Mouse (Mus musculus): ENCODE results near the gene Olfr1281. TPM values are rescaled to one million over a fixed set of nuclear protein-coding genes. Genes with fewer than 3 reads are reported as not detected.
"Not testable (repeated sequence)": the region's sequence is repeated elsewhere in the genome, so short reads cannot be mapped to it uniquely, and the experiment has no call there.

The Olfr1281 gene
- polyA plus RNA-seq (2015; fragmentation: Nextera tagmentation; extraction: Ambion mirVana): not detected in 2 replicates

- no peak within 1 kb of the TSS for H3K27ac ChIP-seq (ENCODE audit: low read depth, low read length)
- no peaks in the 10 kb centered on the region for H3K9me3 ChIP-seq (ENCODE audit: control insufficient read depth, low read length)
- WGBS: 77% methylated on average over 2 of the region's 2 CpGs
- no peaks in the 10 kb centered on the region for H3K36me3 ChIP-seq (ENCODE audit: control insufficient read depth, insufficient read depth, low read length)
- H3K4me2 ChIP-seq (ENCODE audit: low read length): no peak within 1 kb of the TSS
- H3K4me3 ChIP-seq (ENCODE audit: low read length): no peak within 1 kb of the TSS
- no peaks in the 10 kb centered on the region for H3K27me3 ChIP-seq (replicated peaks; ENCODE audit: control insufficient read depth, insufficient read depth, low read length)
- no peaks in the 10 kb centered on the region for H3K4me1 ChIP-seq (ENCODE audit: control insufficient read depth, insufficient read depth, low read depth, low read length)
- no peak for ATAC-seq
- no peak within 1 kb of the TSS for H3K9ac ChIP-seq (ENCODE audit: low read depth, low read length)
These were observed at the start of gene Olfr1281 for GRCm38 (mm10) chr2:111326220-111326619. Gene Olfr1281, plus strand, starts transcription at chr2:111326520.

DNA sequence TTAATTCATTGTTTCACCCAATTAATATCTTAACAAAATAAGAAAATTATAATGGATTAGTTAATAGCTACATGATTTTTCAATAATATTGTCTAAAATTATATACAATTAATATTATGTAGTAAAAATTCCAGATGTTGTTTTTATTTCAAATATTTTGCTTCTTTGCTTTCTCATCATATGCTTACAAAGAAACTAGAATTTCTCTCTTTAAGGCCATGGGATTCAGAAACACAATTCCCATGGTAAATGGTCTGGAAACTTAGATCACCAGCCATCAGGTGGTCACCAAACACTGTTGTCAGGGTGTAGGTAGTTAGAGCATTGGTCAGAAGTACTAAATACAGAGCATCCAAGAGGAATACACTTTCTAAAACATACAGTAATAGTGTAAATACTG, 36.5 kb upstream of the Olfr1281 start, which contains the start of gene Olfr1278:
Gene Olfr1278, plus strand, starts transcription at position 301 of the 400 bp plus-strand sequence.
- Histone ChIP-seq H3K27me3 (replicated peaks; ENCODE audit: control insufficient read depth, insufficient read depth, low read length) (no peaks in the 10 kb centered on the region), H3K4me2 (ENCODE audit: low read length) (no peak within 1 kb of the TSS), H3K9ac (ENCODE audit: low read depth, low read length) (no peak within 1 kb of the TSS), H3K4me3 (ENCODE audit: low read length) (no peak within 1 kb of the TSS), H3K36me3 (ENCODE audit: control insufficient read depth, insufficient read depth, low read length) (no peaks in the 10 kb centered on the region), H3K9me3 (ENCODE audit: control insufficient read depth, low read length) (no peaks in the 10 kb centered on the region), H3K4me1 (ENCODE audit: control insufficient read depth, insufficient read depth, low read depth, low read length) (no peaks in the 10 kb centered on the region), H3K27ac (ENCODE audit: low read depth, low read length) (no peak within 1 kb of the TSS)
- ATAC-seq: no peak

DNA sequence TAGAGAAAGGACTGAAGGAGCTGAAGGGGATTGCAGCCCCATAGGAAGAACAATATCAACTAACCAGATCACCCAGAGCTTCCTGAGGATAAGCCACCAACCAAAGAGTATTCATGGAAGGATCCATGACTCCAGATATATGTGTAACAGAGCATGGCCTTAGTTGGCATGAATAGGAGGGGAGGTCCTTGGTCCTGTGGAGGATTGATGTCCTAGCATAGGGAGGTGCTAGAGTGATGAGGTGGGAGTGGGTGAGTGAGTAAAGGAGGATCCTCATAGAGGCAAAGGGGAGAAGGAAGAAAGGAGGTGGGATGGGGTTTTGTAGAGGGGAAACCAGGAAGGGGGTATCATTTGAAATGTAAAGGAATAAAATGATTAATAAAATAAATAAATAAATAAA, 27.8 kb upstream of the Olfr1281 start:
- H3K4me3 ChIP-seq (ENCODE audit: low read length): no peak overlapping the region
- H3K27me3 ChIP-seq (replicated peaks; ENCODE audit: control insufficient read depth, insufficient read depth, low read length): no peaks in the 10 kb centered on the region
- no peaks in the 10 kb centered on the region for H3K9me3 ChIP-seq (ENCODE audit: control insufficient read depth, low read length)
- no peaks in the 10 kb centered on the region for H3K4me1 ChIP-seq (ENCODE audit: control insufficient read depth, insufficient read depth, low read depth, low read length)
- ATAC-seq: no peak
- H3K4me2 ChIP-seq (ENCODE audit: low read length): no peak overlapping the region
- H3K9ac ChIP-seq (ENCODE audit: low read depth, low read length): no peak overlapping the region
- H3K27ac ChIP-seq (ENCODE audit: low read depth, low read length): no peak overlapping the region
- no peaks in the 10 kb centered on the region for H3K36me3 ChIP-seq (ENCODE audit: control insufficient read depth, insufficient read depth, low read length)

- H3K27ac ChIP-seq (ENCODE audit: low read depth, low read length): no peak within 1 kb of the TSS
- no peaks in the 10 kb centered on the region for H3K36me3 ChIP-seq (ENCODE audit: control insufficient read depth, insufficient read depth, low read length)
- no peak within 1 kb of the TSS for H3K4me2 ChIP-seq (ENCODE audit: low read length)
- ATAC-seq: no peak
- no peaks in the 10 kb centered on the region for H3K9me3 ChIP-seq (ENCODE audit: control insufficient read depth, low read length)
- H3K4me1 ChIP-seq (ENCODE audit: control insufficient read depth, insufficient read depth, low read depth, low read length): no peaks in the 10 kb centered on the region
- no peak within 1 kb of the TSS for H3K9ac ChIP-seq (ENCODE audit: low read depth, low read length)
- H3K4me3 ChIP-seq (ENCODE audit: low read length): no peak within 1 kb of the TSS
- no peaks in the 10 kb centered on the region for H3K27me3 ChIP-seq (replicated peaks; ENCODE audit: control insufficient read depth, insufficient read depth, low read length)
These were observed 25.9 kb upstream of the Olfr1281 start, which contains the start of gene Olfr1279 for GRCm38 (mm10) chr2:111300374-111300773. Gene Olfr1279, plus strand, starts transcription at chr2:111300635.

DNA sequence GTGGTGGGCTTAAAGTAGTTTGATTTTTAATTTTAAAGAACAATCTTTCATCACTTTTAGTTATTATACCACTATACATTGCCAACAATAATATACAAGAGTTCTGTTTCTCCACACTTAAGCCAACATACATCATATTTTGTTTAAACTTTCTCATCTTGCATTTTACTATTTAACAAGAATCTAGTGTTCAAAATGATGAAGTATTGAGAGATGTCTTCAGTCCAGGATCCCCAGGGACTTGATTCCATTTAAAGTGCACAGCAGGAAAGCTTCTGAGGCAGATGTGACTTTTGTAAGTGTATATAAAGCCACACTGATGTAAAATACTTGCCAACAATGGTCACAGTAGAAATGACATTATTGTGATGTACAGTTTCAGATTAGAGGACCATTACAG, 12.6 kb upstream of the Olfr1281 start, which contains the start of gene Olfr1280:
Gene Olfr1280, plus strand, starts transcription at position 301 of the 400 bp plus-strand sequence.
- H3K36me3 ChIP-seq (ENCODE audit: control insufficient read depth, insufficient read depth, low read length): no peaks in the 10 kb centered on the region
- no peak within 1 kb of the TSS for H3K4me2 ChIP-seq (ENCODE audit: low read length)
- no peaks in the 10 kb centered on the region for H3K27me3 ChIP-seq (replicated peaks; ENCODE audit: control insufficient read depth, insufficient read depth, low read length)
- no peak within 1 kb of the TSS for H3K9ac ChIP-seq (ENCODE audit: low read depth, low read length)
- no peak for ATAC-seq
- no peak within 1 kb of the TSS for H3K4me3 ChIP-seq (ENCODE audit: low read length)
- no peaks in the 10 kb centered on the region for H3K9me3 ChIP-seq (ENCODE audit: control insufficient read depth, low read length)
- no peaks in the 10 kb centered on the region for H3K4me1 ChIP-seq (ENCODE audit: control insufficient read depth, insufficient read depth, low read depth, low read length)
- no peak within 1 kb of the TSS for H3K27ac ChIP-seq (ENCODE audit: low read depth, low read length)

DNA sequence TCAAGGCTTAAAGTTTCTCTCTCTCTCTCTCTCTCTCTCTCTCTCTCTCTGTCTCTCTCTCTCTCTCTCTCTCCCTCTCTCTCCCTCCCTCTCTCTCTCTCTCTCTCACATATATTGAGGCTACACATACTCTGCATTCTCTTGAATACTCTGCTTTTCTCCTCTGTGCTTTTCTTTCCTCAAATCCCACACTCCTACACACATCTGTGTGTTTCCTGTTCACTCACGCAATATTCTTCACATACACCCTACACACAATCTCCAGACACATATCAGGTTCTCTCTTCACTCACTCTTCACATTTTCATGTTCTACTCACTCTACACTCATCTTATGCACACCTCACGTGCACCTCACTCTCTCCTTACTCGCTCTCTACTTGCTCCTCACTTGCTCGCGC, 7.4 kb downstream of the Olfr1281 start:
- H3K27ac ChIP-seq (ENCODE audit: low read depth, low read length); H3K9me3 ChIP-seq (ENCODE audit: control insufficient read depth, low read length); H3K27me3 ChIP-seq (replicated peaks; ENCODE audit: control insufficient read depth, insufficient read depth, low read length); H3K9ac ChIP-seq (ENCODE audit: low read depth, low read length); ATAC-seq; H3K36me3 ChIP-seq (ENCODE audit: control insufficient read depth, insufficient read depth, low read length); H3K4me1 ChIP-seq (ENCODE audit: control insufficient read depth, insufficient read depth, low read depth, low read length); H3K4me3 ChIP-seq (ENCODE audit: low read length); H3K4me2 ChIP-seq (ENCODE audit: low read length): not testable (repeated sequence)
- WGBS: 90% methylated on average over 5 of the region's 5 CpGs

DNA sequence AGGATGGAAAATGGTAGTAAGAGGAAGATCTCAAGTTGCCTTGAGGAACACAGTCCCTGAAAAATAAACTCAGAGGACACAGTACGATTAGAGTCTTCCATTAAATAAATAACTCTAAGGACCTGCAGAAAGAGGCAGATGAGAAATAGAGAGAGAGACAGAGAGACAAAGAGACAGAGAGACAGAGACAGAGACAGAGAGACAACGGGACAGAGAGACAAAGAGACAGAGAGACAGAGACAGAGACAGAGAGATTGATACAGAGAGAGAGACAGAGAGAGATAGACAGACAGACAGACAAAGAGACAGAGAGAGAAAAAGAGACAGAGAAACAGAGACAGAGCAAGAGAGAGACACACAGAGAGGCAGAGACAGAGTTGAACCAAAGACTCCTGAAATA, 9.7 kb downstream of the Olfr1281 start, which contains the start of gene Olfr1282:
Gene Olfr1282, minus strand, starts transcription at position 101 of the 400 bp plus-strand sequence.
- Histone ChIP-seq H3K9ac (ENCODE audit: low read depth, low read length) (no peak within 1 kb of the TSS), H3K27ac (ENCODE audit: low read depth, low read length) (no peak within 1 kb of the TSS), H3K4me2 (ENCODE audit: low read length) (no peak within 1 kb of the TSS), H3K4me3 (ENCODE audit: low read length) (no peak within 1 kb of the TSS), H3K9me3 (ENCODE audit: control insufficient read depth, low read length) (no peaks in the 10 kb centered on the region), H3K4me1 (ENCODE audit: control insufficient read depth, insufficient read depth, low read depth, low read length) (no peaks in the 10 kb centered on the region), H3K27me3 (replicated peaks; ENCODE audit: control insufficient read depth, insufficient read depth, low read length) (no peaks in the 10 kb centered on the region), H3K36me3 (ENCODE audit: control insufficient read depth, insufficient read depth, low read length) (no peaks in the 10 kb centered on the region)
- ATAC-seq: no peak
- WGBS: 82% methylated on average over 2 of the region's 2 CpGs

DNA sequence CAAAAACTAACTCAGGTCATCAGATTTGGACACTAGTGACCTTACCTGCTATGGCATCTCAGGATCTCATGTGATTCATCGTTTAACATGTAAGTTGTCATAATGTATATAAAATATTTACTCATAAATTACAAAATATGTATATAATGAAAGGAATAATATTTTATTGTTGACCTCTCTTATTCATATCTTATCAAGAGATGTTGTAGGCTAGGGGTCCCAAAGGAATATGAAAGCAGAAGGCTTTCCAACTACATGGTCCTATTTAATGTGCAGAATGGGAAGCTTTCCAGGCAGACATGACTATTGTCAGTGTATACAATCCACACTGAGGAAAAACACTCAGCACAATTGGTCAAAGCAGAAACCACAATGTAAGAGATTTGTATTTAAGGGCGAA, 40.2 kb downstream of the Olfr1281 start, which contains the start of gene Olfr1283:
Gene Olfr1283, plus strand, starts transcription at position 301 of the 400 bp plus-strand sequence.
- Histone ChIP-seq H3K27me3 (replicated peaks; ENCODE audit: control insufficient read depth, insufficient read depth, low read length) (no peaks in the 10 kb centered on the region), H3K9me3 (ENCODE audit: control insufficient read depth, low read length) (no peaks in the 10 kb centered on the region), H3K4me1 (ENCODE audit: control insufficient read depth, insufficient read depth, low read depth, low read length) (no peaks in the 10 kb centered on the region), H3K9ac (ENCODE audit: low read depth, low read length) (no peak within 1 kb of the TSS), H3K4me2 (ENCODE audit: low read length) (no peak within 1 kb of the TSS), H3K4me3 (ENCODE audit: low read length) (no peak within 1 kb of the TSS), H3K27ac (ENCODE audit: low read depth, low read length) (no peak within 1 kb of the TSS), H3K36me3 (ENCODE audit: control insufficient read depth, insufficient read depth, low read length) (no peaks in the 10 kb centered on the region)
- WGBS: 76% methylated on average over 2 of the region's 2 CpGs
- no peak for ATAC-seq

DNA sequence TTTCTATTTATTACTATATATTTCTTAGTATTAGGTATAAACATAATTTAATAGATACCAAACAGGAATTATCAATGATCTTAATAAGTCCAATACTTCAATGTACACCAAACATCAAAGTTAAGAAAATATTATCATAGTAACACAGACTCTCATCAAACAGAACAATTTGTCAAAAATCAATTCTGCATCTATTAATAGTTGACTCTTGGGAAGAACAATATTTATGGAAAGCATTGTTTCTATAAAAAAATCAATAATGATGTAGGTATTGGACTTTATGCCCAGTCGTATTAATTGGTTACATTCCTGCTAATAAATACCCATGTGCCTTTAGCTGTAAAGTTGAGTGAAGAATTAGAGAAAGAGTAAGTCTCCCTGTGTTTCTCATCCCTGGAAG, 48.9 kb downstream of the Olfr1281 start, which contains the start of gene Olfr1284:
Gene Olfr1284, plus strand, starts transcription at position 301 of the 400 bp plus-strand sequence.
- 88% methylated on average over 1 of the region's 1 CpGs for WGBS
- Histone ChIP-seq H3K9ac (ENCODE audit: low read depth, low read length) (no peak within 1 kb of the TSS), H3K36me3 (ENCODE audit: control insufficient read depth, insufficient read depth, low read length) (no peaks in the 10 kb centered on the region), H3K4me3 (ENCODE audit: low read length) (no peak within 1 kb of the TSS), H3K4me2 (ENCODE audit: low read length) (no peak within 1 kb of the TSS), H3K27ac (ENCODE audit: low read depth, low read length) (no peak within 1 kb of the TSS), H3K9me3 (ENCODE audit: control insufficient read depth, low read length) (no peaks in the 10 kb centered on the region), H3K4me1 (ENCODE audit: control insufficient read depth, insufficient read depth, low read depth, low read length) (no peaks in the 10 kb centered on the region), H3K27me3 (replicated peaks; ENCODE audit: control insufficient read depth, insufficient read depth, low read length) (no peaks in the 10 kb centered on the region)
- no peak for ATAC-seq
